Mouse (Mus musculus) heart, postnatal 0 days (tissue): ENCODE results near the gene Kcnk12.

Experiments used
- CTCF ChIP-seq: IDR thresholded peaks from 2 replicates; pipeline ENCODE4 v1.5.1; 2016; ENCODE audit warnings: antibody characterized with exemption, control low read depth, low read depth
- EP300 ChIP-seq: IDR thresholded peaks from 2 replicates; pipeline ENCODE4 v1.6.1; 2016; ENCODE audit warnings: antibody characterized with exemption, low read depth

DNA sequence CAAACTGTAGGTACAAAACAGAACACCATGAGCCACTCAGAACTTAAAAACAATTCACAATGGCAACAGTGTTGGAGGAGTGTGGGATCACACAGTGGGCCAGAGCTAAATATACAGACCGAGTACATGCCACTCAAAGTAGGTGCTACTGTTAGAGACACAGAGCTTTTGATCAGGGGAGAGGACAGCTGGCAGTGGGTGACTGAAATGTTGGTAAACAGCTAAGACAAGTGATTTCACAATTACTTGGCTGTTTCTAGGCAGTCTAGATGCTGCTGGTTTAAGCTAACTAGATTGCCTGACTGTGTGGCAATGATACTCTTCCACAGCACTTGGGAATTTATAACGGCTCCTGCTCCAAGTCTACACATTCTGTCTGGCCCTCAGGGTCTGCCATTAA lies 17.6 kb downstream of the Kcnk12 start:
- TF ChIP-seq CTCF (no peak), EP300 (no peak)
